Mouse (Mus musculus) liver, embryonic 11.5 days (tissue): ENCODE data around the gene Ctcf. TPM values are rescaled to one million over a fixed set of nuclear protein-coding genes. Genes with fewer than 3 reads are reported as not detected.

Experiments used
- ATAC-seq: fragments of 200-750 bp; cut with Nextera tagmentation; replicated peaks from 2 replicates; pipeline ENCODE4 v1.8.0; 2017; ENCODE audit warnings: moderate number of reproducible peaks, mild to moderate bottlenecking, moderate TSS enrichment, moderate library complexity; ENCODE audit not compliant: low FRiP score
- DNase-seq: peaks from one replicate; pipeline ENCODE4 v3.0.0-alpha.2; 2017; ENCODE audit warnings: low spot score
- H3K27ac ChIP-seq: fragments of 300-500 bp; sonication (generic); 2 replicates; pipeline ENCODE4 v1.5.1; 2014; ENCODE audit warnings: mild to moderate bottlenecking, low read depth, low read length, control low read depth
- H3K27me3 ChIP-seq: fragments of 300-500 bp; sonication (generic); replicated peaks from 2 replicates; pipeline ENCODE4 v1.6.1; 2014; ENCODE audit warnings: low read length, mixed read lengths; ENCODE audit not compliant: control insufficient read depth, insufficient read depth
- H3K36me3 ChIP-seq: fragments of 300-500 bp; sonication (generic); 2 replicates; pipeline ENCODE4 v1.6.1; 2014; ENCODE audit warnings: mild to moderate bottlenecking, low read length, moderate library complexity, mixed read lengths; ENCODE audit not compliant: control insufficient read depth, insufficient read depth
- H3K4me1 ChIP-seq: fragments of 300-500 bp; sonication (generic); replicated peaks from 2 replicates; pipeline ENCODE4 v1.6.1; 2014; ENCODE audit warnings: low read length, mixed read lengths; ENCODE audit not compliant: control insufficient read depth, insufficient read depth
- H3K4me2 ChIP-seq: fragments of 300-500 bp; sonication (generic); 2 replicates; pipeline ENCODE4 v1.6.1; 2014; ENCODE audit warnings: mild to moderate bottlenecking, control low read depth, moderate library complexity
- H3K4me3 ChIP-seq: fragments of 300-500 bp; sonication (generic); 2 replicates; pipeline ENCODE4 v1.5.1; 2014; ENCODE audit warnings: low read depth, low read length, control low read depth
- H3K9ac ChIP-seq: fragments of 300-500 bp; sonication (generic); 2 replicates; pipeline ENCODE4 v1.6.1; 2014; ENCODE audit warnings: low read depth, low read length, control low read depth
- H3K9me3 ChIP-seq: fragments of 300-500 bp; sonication (generic); 2 replicates; pipeline ENCODE4 v1.6.1; 2016; ENCODE audit warnings: low read length, inconsistent platforms, mixed read lengths; ENCODE audit not compliant: control insufficient read depth
- WGBS: fragments of 180-500 bp; shearing (Covaris S2); extraction: QIAGEN DNeasy Blood & Tissue Kit; methylation state at CpG from one replicate; pipeline ENCODE4 v1.1.7; 2014; 5-methylcytosine and 5-hydroxymethylcytosine counted together
- polyA plus RNA-seq: library from polyadenylated mRNA; unstranded; fragments of >200 nt; fragmentation: Nextera tagmentation; extraction: Ambion mirVana; gene quantifications from 2 replicates; pipeline ENCODE4 v1.2.1, GENCODE M21; 2014

The Ctcf gene
- polyA plus RNA-seq, 1 experiment from 2014 or later, result 79.0 TPM

- no peak overlapping the region for H3K4me3 ChIP-seq
- H3K4me1 ChIP-seq, result peaks cover 14% of the 10 kb centered on the region
- ATAC-seq (no peak), DNase-seq (no peak)
- no peak overlapping the region for H3K9ac ChIP-seq
- no peaks in the 10 kb centered on the region for H3K9me3 ChIP-seq
- 84% methylated on average over 4 of the region's 4 CpGs for WGBS
- no peak overlapping the region for H3K4me2 ChIP-seq
- 0 out of 2 replicates have a peak overlapping the region, but pooled peaks have one; percentile 7 for H3K27ac ChIP-seq
- no peaks in the 10 kb centered on the region for H3K27me3 ChIP-seq
- peaks cover 43% of the 10 kb centered on the region for H3K36me3 ChIP-seq
These were observed 14.5 kb upstream of the Ctcf start for GRCm38 (mm10) chr8:105621841-105622240.

DNA sequence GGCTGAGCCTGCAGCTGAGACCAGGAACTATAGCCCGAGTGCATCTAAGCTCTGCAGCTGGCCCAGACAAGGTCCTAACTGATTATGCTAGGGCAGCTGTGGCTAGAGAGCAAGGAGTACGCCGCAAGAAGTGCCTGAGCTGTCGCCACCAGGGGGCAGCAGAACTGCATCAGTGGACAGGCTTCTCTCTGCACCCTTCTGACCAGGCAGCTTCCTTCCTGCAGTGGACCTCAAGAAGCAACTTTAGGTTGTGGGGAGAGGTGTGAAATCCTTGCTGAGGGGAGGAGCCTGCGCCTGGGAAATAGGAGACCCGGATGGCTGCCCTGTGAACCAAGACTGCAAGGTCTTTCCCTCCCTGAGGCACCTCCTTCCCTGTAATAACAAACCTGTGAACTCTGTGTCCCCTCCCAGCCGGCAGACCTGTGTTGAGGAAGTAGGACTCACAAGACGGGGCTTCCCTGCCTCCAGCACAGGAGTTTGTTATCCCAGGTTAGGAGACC, 13.9 kb upstream of the Ctcf start:
- peaks cover 14% of the 10 kb centered on the region for H3K4me1 ChIP-seq
- no peak overlapping the region for H3K4me3 ChIP-seq
- peak; percentile 86 for DNase-seq
- no peaks in the 10 kb centered on the region for H3K9me3 ChIP-seq
- H3K36me3 ChIP-seq, result peaks cover 37% of the 10 kb centered on the region
- peak; percentile 89 for ATAC-seq
- no peak overlapping the region for H3K4me2 ChIP-seq
- H3K27ac ChIP-seq, result peak overlapping the region; percentile 35; the same call in 1 of the 2 replicates
- 7% methylated on average over 8 of the region's 8 CpGs for WGBS
- H3K9ac ChIP-seq, result peak overlapping the region; percentile 16; the same call in 1 of the 2 replicates
- no peaks in the 10 kb centered on the region for H3K27me3 ChIP-seq

- Histone ChIP-seq H3K27ac (peak overlapping the region; percentile 35; the same call in 1 of the 2 replicates), H3K4me3 (no peak overlapping the region), H3K4me1 (peaks cover 14% of the 10 kb centered on the region), H3K4me2 (no peak overlapping the region), H3K27me3 (no peaks in the 10 kb centered on the region), H3K36me3 (peaks cover 31% of the 10 kb centered on the region), H3K9me3 (no peaks in the 10 kb centered on the region), H3K9ac (no peak overlapping the region)
- DNase-seq (no peak), ATAC-seq (no peak)
- 36% methylated on average over 5 of the region's 5 CpGs for WGBS
These were observed 13.2 kb upstream of the Ctcf start for GRCm38 (mm10) chr8:105623118-105623517.

DNA sequence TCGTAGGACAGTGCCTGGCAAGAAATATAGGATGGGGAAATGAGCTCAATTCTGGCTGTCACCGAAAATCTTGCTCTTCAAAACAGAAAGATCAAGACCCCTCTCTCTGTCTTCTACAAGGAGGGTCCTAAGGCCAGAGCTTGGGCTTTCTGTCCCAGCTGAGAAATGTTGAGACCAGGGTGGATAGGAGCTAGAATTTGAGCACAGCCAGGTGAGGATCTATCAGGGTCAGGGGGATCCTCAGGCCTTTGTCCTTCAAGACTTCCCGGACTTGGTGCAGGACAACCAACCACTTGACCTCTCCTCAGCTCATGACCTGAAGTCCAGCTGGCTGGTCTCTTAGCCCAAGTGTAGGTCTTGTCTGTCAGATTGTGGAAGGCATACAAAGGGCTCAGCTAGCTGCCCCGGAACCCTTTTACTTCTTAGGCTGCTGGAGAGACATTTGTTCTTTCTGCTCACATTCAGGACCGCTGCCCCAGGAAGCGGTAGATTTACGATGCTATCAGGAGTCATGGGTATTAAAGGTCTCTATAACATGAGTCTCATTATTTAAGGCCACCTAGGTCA, 12.6 kb upstream of the Ctcf start:
- Histone ChIP-seq H3K27ac (no peak overlapping the region; the same call in 1 of the 2 replicates), H3K36me3 (peaks cover 25% of the 10 kb centered on the region), H3K9me3 (no peaks in the 10 kb centered on the region), H3K4me1 (peaks cover 14% of the 10 kb centered on the region), H3K4me3 (no peak overlapping the region), H3K4me2 (no peak overlapping the region), H3K9ac (peak overlapping the region; percentile 8; the same call in 1 of the 2 replicates), H3K27me3 (no peaks in the 10 kb centered on the region)
- ATAC-seq (no peak), DNase-seq (no peak)
- 71% methylated on average over 7 of the region's 7 CpGs for WGBS

DNA sequence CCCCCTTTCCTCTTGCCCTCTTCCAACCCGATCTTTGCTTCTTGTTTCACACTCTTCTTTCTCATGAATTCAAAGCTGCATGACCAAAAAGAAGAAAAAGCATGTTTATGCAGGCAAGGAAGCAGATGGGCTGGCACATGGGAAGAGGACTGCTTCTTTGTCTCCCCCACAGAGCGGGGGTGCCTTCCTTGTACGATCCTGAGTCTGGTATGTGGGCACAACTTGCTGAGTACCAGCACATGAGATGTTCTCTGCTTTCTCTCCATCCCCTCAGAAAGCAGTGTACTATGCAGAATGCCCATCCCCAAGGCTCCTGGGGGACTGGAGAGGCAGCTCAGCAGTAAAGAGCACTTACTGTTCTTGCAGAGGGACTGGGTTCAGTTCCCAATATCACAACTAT, 12.0 kb upstream of the Ctcf start:
- Histone ChIP-seq H3K4me2 (no peak overlapping the region), H3K27ac (no peak overlapping the region), H3K36me3 (peaks cover 22% of the 10 kb centered on the region), H3K4me1 (peaks cover 14% of the 10 kb centered on the region), H3K4me3 (no peak overlapping the region), H3K9me3 (no peaks in the 10 kb centered on the region), H3K9ac (no peak overlapping the region), H3K27me3 (no peaks in the 10 kb centered on the region)
- no peak for ATAC-seq
- no peak for DNase-seq
- WGBS, result 61% methylated on average over 3 of the region's 3 CpGs

DNA sequence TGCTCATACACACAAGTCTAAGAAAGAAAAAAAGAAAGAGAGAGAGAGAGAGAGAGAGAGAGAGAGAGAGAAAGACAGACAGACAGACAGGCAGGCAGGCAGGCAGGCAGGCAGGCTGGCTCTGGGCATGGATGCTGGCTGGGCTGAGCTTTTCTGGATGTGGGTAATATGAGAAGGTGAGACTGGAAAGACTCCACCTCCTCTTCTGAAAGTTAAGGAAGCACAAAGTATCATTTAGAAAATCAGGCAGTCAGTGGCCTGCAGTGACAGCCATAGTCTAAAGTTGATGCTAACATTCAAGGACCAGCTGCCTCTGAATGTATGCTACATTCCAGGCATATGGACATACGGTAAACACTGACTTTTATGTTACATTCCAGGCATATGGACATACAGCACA, 11.5 kb upstream of the Ctcf start:
- H3K9me3 ChIP-seq, result no peaks in the 10 kb centered on the region
- 81% methylated on average over 1 of the region's 1 CpGs for WGBS
- ATAC-seq, result no peak
- H3K36me3 ChIP-seq, result peaks cover 19% of the 10 kb centered on the region
- H3K4me3 ChIP-seq, result no peak overlapping the region
- no peak overlapping the region for H3K9ac ChIP-seq
- DNase-seq, result no peak
- H3K27ac ChIP-seq, result no peak overlapping the region
- H3K4me2 ChIP-seq, result no peak overlapping the region
- H3K27me3 ChIP-seq, result no peaks in the 10 kb centered on the region
- H3K4me1 ChIP-seq, result peaks cover 14% of the 10 kb centered on the region

DNA sequence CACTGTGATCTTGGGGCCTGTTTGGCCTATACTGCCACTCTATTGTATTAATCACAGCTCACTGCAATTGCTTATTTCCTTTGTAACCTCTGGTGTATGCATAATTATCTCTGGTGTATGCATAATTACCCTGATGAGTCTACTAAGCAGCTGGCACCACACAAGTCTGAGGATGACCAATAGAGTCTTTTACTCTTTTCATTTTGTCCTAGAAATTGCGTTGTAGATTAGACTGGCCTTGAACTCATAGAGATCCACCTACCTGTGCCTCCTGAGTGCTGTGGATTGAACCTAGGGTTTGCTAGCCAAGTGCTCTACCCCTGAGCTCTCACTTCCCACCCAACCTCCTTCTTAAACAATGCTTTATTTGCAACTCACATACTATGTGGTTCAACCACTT, 10.3 kb upstream of the Ctcf start:
- H3K4me1 ChIP-seq, result peaks cover 14% of the 10 kb centered on the region
- peaks cover 8% of the 10 kb centered on the region; the same call in 1 of the 2 replicates for H3K36me3 ChIP-seq
- no peak overlapping the region for H3K9ac ChIP-seq
- no peak overlapping the region for H3K27ac ChIP-seq
- no peak for DNase-seq
- no peaks in the 10 kb centered on the region for H3K9me3 ChIP-seq
- no peak for ATAC-seq
- no peaks in the 10 kb centered on the region for H3K27me3 ChIP-seq
- no peak overlapping the region for H3K4me3 ChIP-seq
- H3K4me2 ChIP-seq, result no peak overlapping the region
- 84% methylated on average over 1 of the region's 1 CpGs for WGBS

DNA sequence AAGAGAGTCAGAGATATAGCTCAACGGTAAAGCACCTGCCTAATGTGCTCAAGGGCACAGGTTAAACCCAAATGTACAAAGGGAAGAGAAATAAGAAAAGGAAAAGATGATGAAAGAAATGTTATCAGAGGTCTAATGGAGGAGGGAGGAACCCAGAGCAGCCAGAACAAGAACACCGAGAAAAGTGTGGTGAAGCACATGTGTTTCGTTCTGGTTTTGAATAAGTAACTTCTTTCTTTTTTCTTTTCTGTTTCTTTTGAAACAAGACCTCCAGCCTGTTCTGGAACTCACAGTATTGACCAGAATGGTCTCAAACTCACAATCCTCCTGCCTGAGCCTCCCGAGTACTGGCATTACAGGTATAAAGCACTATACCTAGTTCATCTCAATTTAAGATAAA, 7.0 kb upstream of the Ctcf start:
- no peak overlapping the region for H3K27ac ChIP-seq
- no peak overlapping the region for H3K4me2 ChIP-seq
- H3K9ac ChIP-seq, result no peak overlapping the region
- H3K36me3 ChIP-seq, result no peaks in the 10 kb centered on the region
- no peak overlapping the region for H3K4me3 ChIP-seq
- 85% methylated on average over 4 of the region's 4 CpGs for WGBS
- no peak for DNase-seq
- no peaks in the 10 kb centered on the region for H3K4me1 ChIP-seq
- H3K9me3 ChIP-seq, result no peaks in the 10 kb centered on the region
- no peak for ATAC-seq
- no peaks in the 10 kb centered on the region for H3K27me3 ChIP-seq

GRCm38 (mm10) chr8:105634771-105635458, 1.5 kb upstream of the Ctcf start:
- H3K4me2 ChIP-seq, result peak overlapping the region; percentile 83
- no peak for ATAC-seq
- no peak overlapping the region for H3K27ac ChIP-seq
- H3K9me3 ChIP-seq, result no peaks in the 10 kb centered on the region
- no peaks in the 10 kb centered on the region for H3K36me3 ChIP-seq
- peak overlapping the region; percentile 93 for H3K4me3 ChIP-seq
- WGBS, result 89% methylated on average over 2 of the region's 2 CpGs
- H3K9ac ChIP-seq, result peak overlapping the region; percentile 93; the same call in 1 of the 2 replicates
- DNase-seq, result no peak
- no peaks in the 10 kb centered on the region for H3K27me3 ChIP-seq
- peaks cover 17% of the 10 kb centered on the region for H3K4me1 ChIP-seq
